Mouse (Mus musculus): ENCODE measurements around the gene Eefsec. TPM values are rescaled to one million over a fixed set of nuclear protein-coding genes. Genes with fewer than 3 reads are reported as not detected.

Eefsec gene
- polyA plus RNA-seq, 1 experiment from 2014 or later = 29.1 TPM

GRCm38 (mm10) chr6:88313937-88314336 is 132.4 kb downstream of the Eefsec start:
- Histone ChIP-seq H3K4me1 (peaks cover 6% of the 10 kb centered on the region), H3K36me3 (0 out of 2 replicates have a peak, but pooled peaks cover 2% of the 10 kb centered on the region), H3K4me3 (no peak overlapping the region), H3K9me3 (no peaks in the 10 kb centered on the region), H3K27ac (0 out of 2 replicates have a peak overlapping the region, but pooled peaks have one; percentile 25), H3K27me3 (ENCODE audit: insufficient read depth, poor library complexity, severe bottlenecking) (no peaks in the 10 kb centered on the region)
- DNase-seq (ENCODE audit: low spot score) = no peak
- WGBS = 77% methylated on average over 9 of the region's 9 CpGs

GRCm38 (mm10) chr6:88311593-88311992 is 134.7 kb downstream of the Eefsec start:
- Histone ChIP-seq H3K27ac (no peak overlapping the region), H3K4me3 (no peak overlapping the region), H3K9me3 (no peaks in the 10 kb centered on the region), H3K36me3 (0 out of 2 replicates have a peak, but pooled peaks cover 2% of the 10 kb centered on the region), H3K4me1 (no peaks in the 10 kb centered on the region; the same call in 1 of the 2 replicates), H3K27me3 (ENCODE audit: insufficient read depth, poor library complexity, severe bottlenecking) (no peaks in the 10 kb centered on the region)
- DNase-seq (ENCODE audit: low spot score) = no peak
- WGBS = 89% methylated on average over 10 of the region's 10 CpGs

- no peaks in the 10 kb centered on the region for H3K9me3 ChIP-seq
- WGBS = 86% methylated on average over 4 of the region's 4 CpGs
- no peak for DNase-seq (ENCODE audit: low spot score)
- H3K27ac ChIP-seq = no peak overlapping the region
- no peaks in the 10 kb centered on the region for H3K36me3 ChIP-seq
- H3K4me1 ChIP-seq = peaks cover 9% of the 10 kb centered on the region
- no peak overlapping the region for H3K4me3 ChIP-seq
- no peaks in the 10 kb centered on the region for H3K27me3 ChIP-seq (ENCODE audit: insufficient read depth, poor library complexity, severe bottlenecking)
Measured at GRCm38 (mm10) chr6:88306100-88306746, 140.1 kb downstream of the Eefsec start.

GRCm38 (mm10) chr6:88301234-88301633 is 145.1 kb downstream of the Eefsec start:
- peaks cover 15% of the 10 kb centered on the region for H3K27me3 ChIP-seq (ENCODE audit: insufficient read depth, poor library complexity, severe bottlenecking)
- no peak overlapping the region for H3K4me3 ChIP-seq
- H3K9me3 ChIP-seq = no peaks in the 10 kb centered on the region
- WGBS = 23% methylated on average over 7 of the region's 7 CpGs
- H3K27ac ChIP-seq = peak overlapping the region; percentile 64; the same call in 1 of the 2 replicates
- DNase-seq (ENCODE audit: low spot score) = no peak
- H3K36me3 ChIP-seq = peaks cover 9% of the 10 kb centered on the region
- peaks cover 42% of the 10 kb centered on the region for H3K4me1 ChIP-seq

- Histone ChIP-seq H3K4me1 (peaks cover 42% of the 10 kb centered on the region), H3K27ac (no peak overlapping the region), H3K4me3 (no peak overlapping the region), H3K9me3 (no peaks in the 10 kb centered on the region), H3K36me3 (peaks cover 9% of the 10 kb centered on the region), H3K27me3 (ENCODE audit: insufficient read depth, poor library complexity, severe bottlenecking) (peaks cover 15% of the 10 kb centered on the region)
- DNase-seq (ENCODE audit: low spot score) = no peak
- 52% methylated on average over 2 of the region's 2 CpGs for WGBS
Measured at GRCm38 (mm10) chr6:88299491-88299890, 146.8 kb downstream of the Eefsec start.

GRCm38 (mm10) chr6:88292274-88292909 is 153.9 kb downstream of the Eefsec start:
- H3K27me3 ChIP-seq (ENCODE audit: insufficient read depth, poor library complexity, severe bottlenecking) = peaks cover 7% of the 10 kb centered on the region
- no peak overlapping the region for H3K27ac ChIP-seq
- no peak overlapping the region for H3K4me3 ChIP-seq
- H3K9me3 ChIP-seq = no peaks in the 10 kb centered on the region
- 74% methylated on average over 4 of the region's 4 CpGs for WGBS
- H3K36me3 ChIP-seq = peaks cover 3% of the 10 kb centered on the region
- H3K4me1 ChIP-seq = peaks cover under 1% of the 10 kb centered on the region; the same call in 1 of the 2 replicates
- no peak for DNase-seq (ENCODE audit: low spot score)

- no peaks in the 10 kb centered on the region for H3K9me3 ChIP-seq
- DNase-seq (ENCODE audit: low spot score) = no peak
- 93% methylated on average over 6 of the region's 6 CpGs for WGBS
- H3K4me1 ChIP-seq = no peaks in the 10 kb centered on the region
- no peak overlapping the region for H3K27ac ChIP-seq
- no peaks in the 10 kb centered on the region for H3K36me3 ChIP-seq
- no peak overlapping the region for H3K4me3 ChIP-seq
- no peaks in the 10 kb centered on the region for H3K27me3 ChIP-seq (ENCODE audit: insufficient read depth, poor library complexity, severe bottlenecking)
Measured at GRCm38 (mm10) chr6:88290129-88290766, 156.1 kb downstream of the Eefsec start.

GRCm38 (mm10) chr6:88278141-88278540 is 168.2 kb downstream of the Eefsec start:
- no peak for DNase-seq (ENCODE audit: low spot score)
- Histone ChIP-seq H3K4me3 (no peak overlapping the region), H3K36me3 (no peaks in the 10 kb centered on the region), H3K9me3 (no peaks in the 10 kb centered on the region), H3K27me3 (ENCODE audit: insufficient read depth, poor library complexity, severe bottlenecking) (no peaks in the 10 kb centered on the region), H3K27ac (no peak overlapping the region), H3K4me1 (no peaks in the 10 kb centered on the region)
- WGBS = 88% methylated on average over 2 of the region's 2 CpGs

- Histone ChIP-seq H3K4me1 (no peaks in the 10 kb centered on the region), H3K9me3 (no peaks in the 10 kb centered on the region), H3K27me3 (ENCODE audit: insufficient read depth, poor library complexity, severe bottlenecking) (no peaks in the 10 kb centered on the region), H3K27ac (no peak overlapping the region), H3K36me3 (no peaks in the 10 kb centered on the region), H3K4me3 (no peak overlapping the region)
- 90% methylated on average over 4 of the region's 4 CpGs for WGBS
- no peak for DNase-seq (ENCODE audit: low spot score)
Measured at GRCm38 (mm10) chr6:88277242-88277641, 169.1 kb downstream of the Eefsec start.

GRCm38 (mm10) chr6:88276221-88276620 is 170.1 kb downstream of the Eefsec start:
- no peak for DNase-seq (ENCODE audit: low spot score)
- Histone ChIP-seq H3K9me3 (no peaks in the 10 kb centered on the region), H3K4me3 (no peak overlapping the region), H3K27me3 (ENCODE audit: insufficient read depth, poor library complexity, severe bottlenecking) (no peaks in the 10 kb centered on the region), H3K36me3 (no peaks in the 10 kb centered on the region), H3K27ac (no peak overlapping the region), H3K4me1 (no peaks in the 10 kb centered on the region)
- WGBS = 71% methylated on average over 4 of the region's 4 CpGs

- H3K27ac ChIP-seq = no peak overlapping the region
- no peaks in the 10 kb centered on the region for H3K4me1 ChIP-seq
- no peaks in the 10 kb centered on the region for H3K9me3 ChIP-seq
- 91% methylated on average over 6 of the region's 6 CpGs for WGBS
- H3K4me3 ChIP-seq = no peak overlapping the region
- H3K36me3 ChIP-seq = no peaks in the 10 kb centered on the region
- no peak for DNase-seq (ENCODE audit: low spot score)
- H3K27me3 ChIP-seq (ENCODE audit: insufficient read depth, poor library complexity, severe bottlenecking) = no peaks in the 10 kb centered on the region
Measured at GRCm38 (mm10) chr6:88274623-88275022, 171.7 kb downstream of the Eefsec start.

GRCm38 (mm10) chr6:88267970-88268369 is 178.4 kb downstream of the Eefsec start:
- H3K9me3 ChIP-seq = no peaks in the 10 kb centered on the region
- DNase-seq (ENCODE audit: low spot score) = no peak
- H3K27me3 ChIP-seq (ENCODE audit: insufficient read depth, poor library complexity, severe bottlenecking) = peaks cover 9% of the 10 kb centered on the region; the same call in 1 of the 2 replicates
- H3K4me1 ChIP-seq = peaks cover 21% of the 10 kb centered on the region
- no peak overlapping the region for H3K4me3 ChIP-seq
- 50% methylated on average over 2 of the region's 2 CpGs for WGBS
- no peaks in the 10 kb centered on the region for H3K36me3 ChIP-seq
- H3K27ac ChIP-seq = 0 out of 2 replicates have a peak overlapping the region, but pooled peaks have one; percentile 17

- Histone ChIP-seq H3K27me3 (ENCODE audit: insufficient read depth, poor library complexity, severe bottlenecking) (peaks cover 9% of the 10 kb centered on the region; the same call in 1 of the 2 replicates), H3K9me3 (no peaks in the 10 kb centered on the region), H3K4me3 (no peak overlapping the region), H3K36me3 (no peaks in the 10 kb centered on the region), H3K4me1 (peaks cover 29% of the 10 kb centered on the region), H3K27ac (no peak overlapping the region)
- no peak for DNase-seq (ENCODE audit: low spot score)
- WGBS = 62% methylated on average over 3 of the region's 3 CpGs
Measured at GRCm38 (mm10) chr6:88267068-88267467, 179.3 kb downstream of the Eefsec start.
